Mouse (Mus musculus) left cerebral cortex, adult 8-10 months (tissue): ENCODE results near the gene Gm37240. TPM values are rescaled to one million over a fixed set of nuclear protein-coding genes. Genes with fewer than 3 reads are reported as not detected.
A peak's percentile ranks its signal among the peaks of the same experiment; 100 is the strongest.

Experiments used
- DNase-seq, 2 experiments: peaks; one replicate each; pipeline ENCODE4 v3.0.0; 2022; ENCODE audit warnings: low spot score in 2 of 2
- total RNA-seq, 4 experiments: library from RNA; stranded (reverse); gene quantifications; 2 replicates each; pipeline ENCODE4 v1.2.4; 2022

The Gm37240 gene
- total RNA-seq, 4 experiments from 2014 or later: 0.50 to 4.0 (median 1.1) TPM; not detected in 1

DNA sequence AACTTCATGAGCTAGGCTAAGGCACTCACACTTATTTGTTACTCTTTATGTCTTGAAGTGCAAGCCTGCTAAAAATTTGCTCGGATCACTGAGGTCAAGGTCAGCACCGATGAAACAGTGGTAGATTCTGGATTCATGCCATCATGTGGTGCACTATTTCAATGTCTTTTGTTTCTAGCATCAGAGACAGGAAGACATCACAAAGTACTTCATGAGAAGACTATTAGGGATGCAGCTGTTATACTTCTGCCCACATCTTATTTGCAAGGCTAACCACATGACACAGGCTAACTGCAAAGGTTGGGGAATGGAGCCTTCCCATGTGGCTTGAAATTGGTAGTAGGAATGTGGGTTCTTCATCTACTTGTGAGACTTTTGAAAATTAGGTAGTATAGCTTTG is 1081.1 kb downstream of the Gm37240 start:
- no peak for DNase-seq

DNA sequence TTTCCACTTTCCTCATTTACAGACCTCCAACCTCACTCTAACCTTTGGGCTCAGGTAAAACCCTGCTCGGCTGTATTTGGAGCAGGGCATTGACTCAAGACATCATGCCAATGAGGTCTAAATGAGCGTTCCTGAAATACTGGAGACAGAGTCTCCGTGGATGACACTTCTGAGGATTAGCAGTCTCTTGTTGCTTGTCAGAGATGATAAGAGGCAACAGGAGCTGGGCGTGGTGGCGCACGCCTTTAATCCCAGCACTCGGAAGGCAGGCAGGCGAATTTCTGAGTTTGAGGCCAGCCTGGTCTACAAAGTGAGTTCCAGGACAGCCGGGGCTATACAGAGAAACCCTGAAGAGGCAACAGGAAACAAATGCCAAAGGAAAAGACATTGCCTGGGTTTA is 1083.3 kb downstream of the Gm37240 start:
- no peak for DNase-seq

DNA sequence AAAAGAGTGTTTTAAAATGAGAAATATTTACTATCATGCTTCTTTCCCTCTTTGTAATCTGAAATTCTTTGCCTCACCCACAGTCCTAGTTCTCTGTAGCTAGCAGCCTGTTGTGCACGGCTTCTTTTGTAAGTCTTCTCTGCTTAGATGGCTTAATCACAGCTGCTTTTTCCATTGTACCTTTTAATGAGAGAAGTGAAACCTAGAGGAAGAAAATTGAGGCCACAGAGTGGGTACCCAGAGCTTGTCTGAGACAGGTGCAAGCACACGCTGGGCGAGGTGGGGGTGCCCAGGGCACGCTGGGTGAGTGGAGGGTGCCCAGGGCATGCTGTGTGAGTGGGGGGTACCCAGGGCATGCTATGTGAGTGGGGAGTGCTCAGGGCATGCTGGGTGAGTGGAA is 1099.4 kb downstream of the Gm37240 start:
- no peak for DNase-seq

GRCm38 (mm10) chr3:84776084-84776483 is 1111.2 kb downstream of the Gm37240 start:
- no peak for DNase-seq

- DNase-seq: no peak
Observed at GRCm38 (mm10) chr3:84775577-84775976, 1111.7 kb downstream of the Gm37240 start.

DNA sequence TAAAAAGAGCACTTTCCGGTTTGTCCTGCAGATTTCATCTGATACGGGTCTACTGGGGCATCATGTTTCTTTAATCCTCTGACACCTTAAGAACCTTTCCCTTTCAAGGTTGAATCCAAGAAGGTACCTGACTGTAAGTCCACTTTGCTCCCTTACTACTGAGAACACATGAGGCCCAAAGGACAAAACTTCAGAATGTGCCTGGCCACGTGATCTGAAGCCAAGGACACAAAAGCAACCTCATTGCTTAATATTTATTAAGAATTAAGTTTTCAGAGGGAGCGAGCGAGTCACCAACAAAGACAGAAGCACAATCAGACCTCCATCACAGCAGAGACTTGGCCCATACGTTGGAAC is 1112.3 kb downstream of the Gm37240 start:
- DNase-seq: no peak

GRCm38 (mm10) chr3:84774246-84775066 is 1112.9 kb downstream of the Gm37240 start:
- DNase-seq: no peak

- DNase-seq: no peak
Observed at GRCm38 (mm10) chr3:84771980-84772379, 1115.3 kb downstream of the Gm37240 start.

GRCm38 (mm10) chr3:84770518-84770917 is 1116.8 kb downstream of the Gm37240 start:
- no peak for DNase-seq

DNA sequence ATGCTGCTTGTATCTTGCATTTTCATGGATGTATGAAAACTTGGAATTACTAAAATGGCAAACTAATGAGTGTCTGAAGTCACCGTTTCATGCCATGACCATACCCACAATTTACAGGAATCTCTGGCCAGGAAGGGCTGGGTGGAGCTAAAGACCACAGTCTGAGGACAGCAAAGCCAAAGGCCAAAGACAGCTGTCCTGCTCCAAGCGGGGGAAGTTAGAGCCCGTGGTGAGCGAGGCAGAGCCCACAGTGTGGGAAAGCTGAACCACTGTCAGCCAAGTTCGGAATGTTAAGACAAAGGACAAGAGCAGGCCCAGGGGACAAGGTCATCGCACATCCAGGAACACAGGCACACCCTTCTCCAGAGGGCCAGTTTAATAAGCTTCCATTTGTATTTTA is 1117.9 kb downstream of the Gm37240 start:
- no peak for DNase-seq

- DNase-seq: no peak
Observed at GRCm38 (mm10) chr3:84768940-84769339, 1118.4 kb downstream of the Gm37240 start.

- no peak for DNase-seq
Observed at GRCm38 (mm10) chr3:84753816-84754215, 1133.5 kb downstream of the Gm37240 start.

DNA sequence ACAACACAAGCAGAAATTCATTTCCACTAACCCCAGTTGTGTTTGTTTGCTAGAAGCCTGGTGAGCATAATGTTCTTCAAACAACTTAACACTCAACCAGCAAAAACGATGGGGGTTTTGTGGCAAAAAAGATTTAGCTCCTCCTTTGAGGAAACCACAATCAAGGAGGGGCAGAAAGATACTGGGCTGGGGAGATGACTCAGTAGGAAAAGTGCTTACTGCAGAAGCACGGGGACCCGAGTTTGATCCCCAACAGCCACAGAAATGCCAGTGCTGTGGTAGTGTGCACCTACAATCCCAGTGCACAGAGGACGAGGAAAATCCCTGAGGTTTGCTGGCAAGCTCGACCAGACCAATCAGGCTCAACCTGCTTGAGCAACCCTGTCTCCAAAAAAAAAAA is 1138.1 kb downstream of the Gm37240 start:
- DNase-seq: no peak

DNA sequence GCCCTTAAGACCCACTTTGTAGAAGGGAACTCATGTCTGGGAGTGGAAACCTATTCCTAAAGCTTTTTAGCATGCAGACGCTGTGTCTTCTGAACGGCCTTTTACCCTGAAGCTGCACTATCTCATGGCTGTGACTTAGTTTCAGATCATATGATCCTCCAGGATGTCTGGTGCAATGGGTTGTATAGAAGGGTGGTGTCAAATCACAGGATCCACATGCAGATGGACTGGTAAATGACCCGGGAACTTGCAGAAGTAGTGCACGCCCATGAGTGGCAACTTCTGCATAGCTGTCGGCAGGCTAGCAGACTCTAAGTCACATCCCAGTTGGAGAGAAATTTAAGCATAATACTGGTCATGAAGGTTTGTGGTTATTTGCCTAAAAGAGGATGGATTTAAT is 1139.2 kb downstream of the Gm37240 start:
- no peak for DNase-seq

DNA sequence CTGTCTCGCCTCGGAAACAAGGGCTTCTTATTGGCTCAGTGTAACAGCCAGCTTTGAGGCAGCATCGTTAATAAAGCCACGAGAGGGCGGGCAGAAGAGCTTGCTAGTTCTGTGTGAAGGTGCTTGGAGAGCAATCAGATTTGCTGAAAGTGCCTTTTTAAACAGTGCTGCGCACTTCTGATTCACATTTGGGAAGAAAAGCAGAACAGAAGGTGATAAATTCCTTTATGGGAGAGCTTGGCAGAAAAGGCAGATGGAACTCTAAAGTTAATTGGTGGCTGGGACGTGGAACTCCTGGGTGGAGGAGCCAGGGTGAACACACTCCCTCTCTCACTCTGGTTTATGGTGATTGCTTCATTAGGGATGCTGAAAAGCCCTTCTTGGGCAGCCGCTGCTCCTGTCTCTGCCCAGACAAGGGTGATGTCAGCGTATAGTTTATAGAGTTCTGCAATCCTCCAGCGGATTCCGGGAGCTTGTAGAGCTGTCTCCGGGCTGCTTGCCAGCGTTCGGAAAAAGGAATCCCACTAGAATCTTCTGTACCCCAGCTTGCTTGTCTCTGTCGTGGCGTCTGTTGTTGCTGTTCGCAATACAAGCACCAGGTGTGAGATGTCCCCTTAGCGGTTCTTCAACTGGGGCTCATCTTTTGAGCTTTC is 1141.7 kb downstream of the Gm37240 start:
- DNase-seq: peak; percentile 19 to 61

DNA sequence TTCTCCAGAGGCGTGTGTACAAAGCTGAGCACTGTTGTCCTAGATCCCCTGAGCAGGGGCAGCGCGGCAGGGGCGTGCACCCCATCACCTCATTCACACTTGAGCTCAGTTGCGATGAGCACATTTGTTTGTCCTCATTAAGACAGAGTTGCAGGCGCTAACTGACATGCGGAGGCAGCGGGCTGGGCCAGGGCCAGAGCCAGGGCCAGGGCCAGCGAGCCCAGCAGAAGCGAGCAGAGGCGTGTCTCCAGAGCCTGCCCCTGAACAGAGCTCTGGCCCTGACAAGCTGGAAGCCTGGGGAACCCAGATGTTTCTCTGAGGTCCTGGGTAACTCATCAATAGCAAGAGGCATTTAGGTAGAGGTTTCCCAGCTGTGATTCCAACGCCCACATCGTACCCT is 1142.6 kb downstream of the Gm37240 start:
- no peak for DNase-seq

- no peak for DNase-seq
Observed at GRCm38 (mm10) chr3:84740050-84740596, 1147.2 kb downstream of the Gm37240 start.

- no peak for DNase-seq
Observed at GRCm38 (mm10) chr3:84737137-84737536, 1150.2 kb downstream of the Gm37240 start.

- DNase-seq: no peak
Observed at GRCm38 (mm10) chr3:84735716-84736115, 1151.6 kb downstream of the Gm37240 start.

DNA sequence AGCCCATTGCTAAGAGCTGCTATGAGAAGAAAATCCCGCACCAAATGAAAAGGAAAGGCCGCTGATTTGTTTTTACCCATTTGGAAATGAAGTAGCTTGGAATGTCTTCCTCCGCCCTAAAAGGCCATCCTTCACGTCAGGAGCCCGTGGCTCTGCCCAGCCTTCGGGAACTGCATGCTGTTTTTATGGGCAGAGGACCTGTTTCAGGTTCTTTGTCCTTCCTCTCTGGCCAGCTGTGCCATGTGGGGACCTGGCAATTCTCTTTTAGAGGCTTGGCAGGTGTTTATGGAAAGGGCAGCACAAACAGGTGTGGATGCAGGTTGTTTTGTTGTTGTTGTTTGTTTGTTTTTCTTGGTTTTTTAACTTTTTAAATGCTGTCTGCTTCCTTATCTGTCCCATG is 1154.8 kb downstream of the Gm37240 start:
- DNase-seq: no peak

GRCm38 (mm10) chr3:84732016-84732502 is 1155.3 kb downstream of the Gm37240 start:
- no peak for DNase-seq

DNA sequence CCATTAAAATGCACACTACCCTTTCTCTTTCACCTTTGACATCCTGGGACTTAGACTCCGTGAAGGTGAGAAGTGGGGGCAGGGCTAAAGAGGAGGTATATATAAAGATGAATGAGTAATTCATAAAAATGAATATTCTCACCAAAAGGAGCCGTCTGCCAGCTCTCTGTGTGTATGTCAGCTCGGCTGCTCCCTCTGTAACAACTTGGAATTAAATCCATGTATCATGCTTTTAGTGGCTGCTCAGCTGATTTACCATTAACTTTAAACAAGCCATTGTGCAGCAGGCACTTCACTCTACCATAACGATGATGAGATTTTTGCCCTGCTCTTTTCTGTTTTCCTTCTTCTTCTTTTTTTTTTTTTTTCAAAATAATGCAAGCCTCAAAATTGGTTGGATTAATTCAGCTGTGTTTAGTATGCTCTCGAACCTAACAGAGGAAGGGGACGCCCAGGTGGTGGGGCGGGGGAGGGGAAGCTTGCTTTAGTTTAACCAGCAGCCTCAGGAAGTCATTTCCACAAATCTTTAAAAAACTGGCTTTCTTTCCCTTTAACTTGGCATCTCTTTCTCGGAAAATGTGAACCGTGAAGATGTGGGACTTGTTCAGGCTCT is 1155.8 kb downstream of the Gm37240 start:
- no peak for DNase-seq
